Mouse (Mus musculus) kidney, postnatal 0 days (tissue): ENCODE data around the gene Rsu1. TPM values are rescaled to one million over a fixed set of nuclear protein-coding genes. Genes with fewer than 3 reads are reported as not detected.

Experiments used
- ATAC-seq: fragments of 200-750 bp; cut with Nextera tagmentation; replicated peaks from 2 replicates; pipeline ENCODE4 v1.8.0; 2017; ENCODE audit warnings: low read depth, moderate number of reproducible peaks, moderate TSS enrichment, moderate library complexity; ENCODE audit not compliant: low FRiP score
- DNase-seq: peaks from one replicate; pipeline ENCODE4 v3.0.0-alpha.2; 2016; ENCODE audit warnings: low spot score
- H3K27ac ChIP-seq: fragments of 300-500 bp; sonication (generic); 2 replicates; pipeline ENCODE4 v1.5.1; 2014; ENCODE audit warnings: mild to moderate bottlenecking
- H3K27me3 ChIP-seq: fragments of 300-500 bp; sonication (generic); 2 replicates; pipeline ENCODE4 v1.6.1; 2014; ENCODE audit warnings: low read length, mixed read lengths; ENCODE audit not compliant: insufficient read depth
- H3K36me3 ChIP-seq: fragments of 300-500 bp; sonication (generic); 2 replicates; pipeline ENCODE4 v1.6.1; 2014; ENCODE audit warnings: low read length, mixed read lengths; ENCODE audit not compliant: insufficient read depth
- H3K4me1 ChIP-seq: fragments of 300-500 bp; sonication (generic); replicated peaks from 2 replicates; pipeline ENCODE4 v1.6.1; 2014; ENCODE audit warnings: antibody characterized with exemption, low read length, mixed read lengths; ENCODE audit not compliant: insufficient read depth
- H3K4me2 ChIP-seq: fragments of 300-500 bp; sonication (generic); 2 replicates; pipeline ENCODE4 v1.6.1; 2014; ENCODE audit warnings: mild to moderate bottlenecking, low read length, moderate library complexity, mixed read lengths
- H3K4me3 ChIP-seq: fragments of 300-500 bp; sonication (generic); replicated peaks from 2 replicates; pipeline ENCODE4 v1.5.1; 2014; ENCODE audit warnings: low read depth, low read length
- H3K9ac ChIP-seq: fragments of 300-500 bp; sonication (generic); 2 replicates; pipeline ENCODE4 v1.6.1; 2014; ENCODE audit warnings: low read depth, low read length
- H3K9me3 ChIP-seq: fragments of 300-500 bp; sonication (generic); replicated peaks from 2 replicates; pipeline ENCODE4 v1.6.1; 2016; ENCODE audit warnings: low read length, inconsistent platforms, mixed read lengths
- CTCF ChIP-seq: IDR thresholded peaks from 2 replicates; pipeline ENCODE4 v1.5.1; 2016; ENCODE audit warnings: antibody characterized with exemption, low read depth, mild to moderate bottlenecking, moderate library complexity
- WGBS: fragments of 180-500 bp; shearing (Covaris S2); extraction: QIAGEN DNeasy Blood & Tissue Kit; methylation state at CpG from one replicate; pipeline ENCODE4 v1.1.7; 2014; 5-methylcytosine and 5-hydroxymethylcytosine counted together
- polyA plus RNA-seq: library from polyadenylated mRNA; unstranded; fragments of >200 nt; fragmentation: Nextera tagmentation; extraction: Ambion mirVana; gene quantifications from 2 replicates; pipeline ENCODE4 v1.2.1, GENCODE M21; 2015

Rsu1 gene
- polyA plus RNA-seq, 1 experiment from 2014 or later, result 151 TPM

DNA sequence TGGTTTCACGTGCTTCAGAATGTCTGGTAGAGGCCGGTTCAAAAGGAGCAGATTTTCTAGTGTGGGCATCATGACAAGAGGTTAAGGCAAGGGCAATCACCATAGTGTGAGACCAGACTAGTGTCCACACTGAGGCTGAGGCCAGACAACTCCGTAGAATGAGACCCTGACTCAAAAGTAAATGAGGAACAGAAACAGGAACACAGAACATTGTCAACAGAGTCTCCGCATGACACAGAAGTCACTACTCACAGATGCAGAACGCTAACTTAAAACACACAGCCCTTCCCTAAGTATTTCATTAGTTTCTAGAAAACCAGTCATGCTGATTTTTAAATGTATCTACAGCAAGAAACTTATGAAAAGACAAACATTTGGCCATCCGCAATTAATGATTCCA, 53.1 kb downstream of the Rsu1 start:
- DNase-seq, result no peak
- no peak for ATAC-seq
- no peaks in the 10 kb centered on the region for H3K27me3 ChIP-seq

DNA sequence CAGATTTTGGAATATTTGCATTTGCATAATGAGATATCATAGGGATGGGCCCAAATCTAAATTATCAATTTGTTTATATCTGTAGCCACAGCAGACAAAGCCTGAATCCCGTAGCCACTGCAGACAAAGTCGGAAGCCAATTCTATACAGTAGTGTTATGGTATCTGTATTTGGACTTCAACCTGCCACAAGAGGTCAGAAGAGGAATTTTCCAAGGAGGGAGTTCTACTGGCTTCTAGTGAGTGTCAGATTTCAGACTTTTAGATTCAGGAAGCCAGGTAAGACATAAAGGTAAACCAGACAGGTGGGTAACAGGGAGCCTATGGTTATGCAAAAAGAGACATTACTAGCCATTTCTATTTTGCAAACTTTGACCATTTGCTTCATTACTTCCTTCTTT, 64.4 kb downstream of the Rsu1 start:
- no peaks in the 10 kb centered on the region for H3K36me3 ChIP-seq
- DNase-seq (no peak), ATAC-seq (no peak)

More for the DNA sequence above, 53.1 kb downstream of the Rsu1 start:
- no peak overlapping the region for H3K4me3 ChIP-seq
- H3K27ac ChIP-seq, result no peak overlapping the region
- H3K4me2 ChIP-seq, result no peak overlapping the region
- 79% methylated on average over 6 of the region's 6 CpGs for WGBS
- no peak overlapping the region for H3K9ac ChIP-seq
- H3K4me1 ChIP-seq, result no peaks in the 10 kb centered on the region
- peaks cover 20% of the 10 kb centered on the region; the same call in 1 of the 2 replicates for H3K36me3 ChIP-seq
- no peak for TF ChIP-seq CTCF
- no peaks in the 10 kb centered on the region for H3K9me3 ChIP-seq

DNA sequence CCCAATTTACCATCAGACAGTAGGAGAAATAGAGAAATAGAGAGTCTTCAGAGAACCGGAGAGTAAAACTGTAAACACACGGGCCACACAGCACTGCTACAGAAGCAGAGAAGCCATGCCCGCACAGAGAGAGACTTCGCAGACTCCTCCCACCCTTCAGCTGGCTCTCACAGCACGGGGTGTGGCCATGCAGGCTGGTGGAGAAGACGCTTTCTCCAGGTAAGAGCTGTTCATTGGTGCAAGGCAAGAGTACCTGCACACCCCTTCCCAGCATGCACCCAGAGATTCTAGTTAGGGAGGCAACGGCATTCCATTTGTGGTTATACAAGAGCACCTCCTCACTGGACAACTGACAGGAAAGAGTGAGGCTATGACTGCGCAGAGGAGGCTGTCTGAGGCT, 64.8 kb downstream of the Rsu1 start:
- H3K4me3 ChIP-seq, result no peak overlapping the region
- DNase-seq (no peak), ATAC-seq (no peak)
- no peaks in the 10 kb centered on the region for H3K36me3 ChIP-seq
- 67% methylated on average over 8 of the region's 8 CpGs for WGBS
- no peaks in the 10 kb centered on the region for H3K4me1 ChIP-seq
- H3K9me3 ChIP-seq, result no peaks in the 10 kb centered on the region
- no peaks in the 10 kb centered on the region for H3K27me3 ChIP-seq
- H3K9ac ChIP-seq, result no peak overlapping the region
- no peak for TF ChIP-seq CTCF
- H3K4me2 ChIP-seq, result no peak overlapping the region
- H3K27ac ChIP-seq, result no peak overlapping the region

More for the DNA sequence above, 64.4 kb downstream of the Rsu1 start:
- Histone ChIP-seq H3K4me3 (no peak overlapping the region), H3K9ac (no peak overlapping the region), H3K4me2 (no peak overlapping the region), H3K9me3 (no peaks in the 10 kb centered on the region), H3K4me1 (no peaks in the 10 kb centered on the region), H3K27ac (no peak overlapping the region), H3K27me3 (no peaks in the 10 kb centered on the region)
- peak; percentile 23; the same call in 1 of the 2 replicates for TF ChIP-seq CTCF
- WGBS, result 93% methylated on average over 2 of the region's 2 CpGs

DNA sequence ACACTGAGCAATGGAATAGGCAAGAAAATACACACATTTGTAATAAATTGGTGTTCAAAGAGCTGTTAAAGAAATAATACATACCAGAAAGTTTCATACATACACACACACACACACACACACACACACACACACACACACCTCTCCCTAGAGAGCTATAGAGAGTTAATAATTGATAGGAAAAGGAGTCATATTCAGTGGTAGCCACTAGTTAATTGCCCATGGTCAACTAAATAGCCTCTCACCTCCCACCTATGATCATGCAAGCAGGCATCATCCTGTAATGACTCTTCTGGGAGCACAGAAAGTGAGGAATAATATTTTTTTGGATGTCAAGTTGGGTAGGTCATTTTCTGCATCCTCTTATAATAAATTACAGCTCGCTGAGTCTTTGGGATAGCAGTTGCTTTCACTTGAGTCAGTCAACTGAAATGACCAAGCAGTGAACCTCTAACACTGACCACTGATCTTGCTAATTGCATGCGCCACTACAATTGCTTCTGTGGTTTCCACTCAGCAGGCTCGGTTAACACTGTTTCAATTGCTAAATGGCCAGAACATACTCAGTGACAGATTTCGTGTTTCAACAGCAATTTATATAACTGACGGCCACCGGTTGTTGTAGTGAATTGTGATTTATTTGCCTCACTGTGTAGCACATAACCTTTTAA, 68.3 kb downstream of the Rsu1 start:
- no peaks in the 10 kb centered on the region for H3K9me3 ChIP-seq
- H3K27ac ChIP-seq, result no peak overlapping the region
- TF ChIP-seq CTCF, result no peak
- H3K27me3 ChIP-seq, result no peaks in the 10 kb centered on the region
- H3K36me3 ChIP-seq, result no peaks in the 10 kb centered on the region
- no peak overlapping the region for H3K4me3 ChIP-seq
- H3K4me2 ChIP-seq, result no peak overlapping the region
- no peaks in the 10 kb centered on the region for H3K4me1 ChIP-seq
- DNase-seq (peak; percentile 43), ATAC-seq (peak; percentile 60; the same call in 1 of the 2 replicates)
- WGBS, result 17% methylated on average over 6 of the region's 6 CpGs
- no peak overlapping the region for H3K9ac ChIP-seq

DNA sequence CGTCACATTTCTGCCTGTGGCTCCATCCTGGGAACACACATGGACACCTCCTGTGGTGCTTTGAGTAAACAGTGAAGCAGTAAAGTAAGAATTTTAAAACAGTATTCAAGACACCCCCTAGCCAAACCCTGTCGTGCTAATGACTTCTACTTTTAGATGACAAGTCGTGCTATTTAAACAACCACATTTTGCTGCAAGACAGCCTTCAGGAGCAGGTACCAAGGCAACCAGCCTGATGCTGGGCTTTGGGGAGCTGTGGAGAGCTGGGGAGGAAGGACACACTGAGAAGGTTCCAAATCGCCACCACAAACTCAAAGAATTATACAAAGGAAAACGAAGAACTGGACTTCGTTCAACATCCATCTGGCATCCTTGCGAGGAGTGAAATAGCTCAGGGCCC, 71.5 kb downstream of the Rsu1 start:
- DNase-seq, result no peak
- no peak overlapping the region for H3K9ac ChIP-seq
- no peak for TF ChIP-seq CTCF
- H3K27me3 ChIP-seq, result no peaks in the 10 kb centered on the region
- no peak overlapping the region for H3K27ac ChIP-seq
- H3K4me1 ChIP-seq, result no peaks in the 10 kb centered on the region
- no peaks in the 10 kb centered on the region for H3K9me3 ChIP-seq
- no peak overlapping the region for H3K4me2 ChIP-seq
- WGBS, result 72% methylated on average over 7 of the region's 7 CpGs
- H3K36me3 ChIP-seq, result no peaks in the 10 kb centered on the region
- no peak overlapping the region for H3K4me3 ChIP-seq
- ATAC-seq, result no peak

DNA sequence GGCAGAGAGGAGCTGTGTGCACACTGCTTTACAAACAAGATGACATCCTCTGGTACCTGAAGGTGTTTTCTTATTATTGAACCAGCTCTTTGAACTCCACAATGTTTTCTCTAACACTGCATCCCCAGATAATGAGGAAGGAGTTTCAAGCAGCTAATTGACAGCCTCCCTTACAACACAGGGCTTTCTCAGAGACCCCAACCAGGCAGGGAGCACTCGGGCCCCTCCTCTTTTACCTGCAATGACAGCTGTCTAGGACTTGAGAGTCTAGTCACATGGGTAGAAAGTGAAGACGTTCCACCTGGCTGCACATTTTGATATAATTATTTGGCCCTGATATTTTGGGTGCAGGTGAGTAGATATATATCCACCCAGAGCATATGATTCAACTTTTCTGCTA, 72.2 kb downstream of the Rsu1 start:
- ATAC-seq (no peak), DNase-seq (no peak)
- Histone ChIP-seq H3K27me3 (no peaks in the 10 kb centered on the region), H3K9me3 (no peaks in the 10 kb centered on the region), H3K9ac (no peak overlapping the region), H3K4me3 (no peak overlapping the region), H3K36me3 (no peaks in the 10 kb centered on the region), H3K27ac (no peak overlapping the region), H3K4me1 (no peaks in the 10 kb centered on the region), H3K4me2 (no peak overlapping the region)
- TF ChIP-seq CTCF, result no peak
- WGBS, result 51% methylated on average over 2 of the region's 2 CpGs

DNA sequence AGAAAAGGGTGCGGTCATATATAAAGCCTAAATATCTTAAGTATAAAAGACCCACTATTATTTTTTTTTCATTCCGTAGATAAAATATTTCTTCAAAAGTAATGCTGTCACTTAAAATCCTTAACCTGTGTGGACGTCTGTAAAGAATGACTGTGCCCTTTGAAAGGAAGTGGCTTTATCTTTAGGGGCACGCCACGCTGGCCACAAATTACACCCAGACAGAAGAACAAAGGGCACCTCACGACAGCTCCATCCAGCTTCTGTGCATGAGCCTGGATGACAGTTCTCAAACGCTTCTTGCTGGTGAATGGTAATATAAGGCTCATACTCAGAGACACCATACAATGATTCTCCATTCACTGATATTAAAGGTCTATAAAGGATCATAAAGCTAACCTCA, 75.7 kb downstream of the Rsu1 start:
- H3K27ac ChIP-seq, result no peak overlapping the region
- TF ChIP-seq CTCF, result no peak
- 69% methylated on average over 7 of the region's 7 CpGs for WGBS
- ATAC-seq (no peak), DNase-seq (no peak)
- no peaks in the 10 kb centered on the region for H3K27me3 ChIP-seq
- H3K4me1 ChIP-seq, result no peaks in the 10 kb centered on the region
- no peak overlapping the region for H3K4me3 ChIP-seq
- no peaks in the 10 kb centered on the region for H3K36me3 ChIP-seq
- H3K9ac ChIP-seq, result no peak overlapping the region
- H3K9me3 ChIP-seq, result no peaks in the 10 kb centered on the region
- no peak overlapping the region for H3K4me2 ChIP-seq
